Mouse (Mus musculus): ENCODE measurements around the gene Sertad4.

Gene Sertad4

GRCm38 (mm10) chr1:192855474-192856230, at the start of gene Sertad4:
Sertad4 (minus strand) TSS chr1:192855756.
- H3K27me3 ChIP-seq (ENCODE audit: control insufficient read depth, insufficient read depth, low read length, poor library complexity, severe bottlenecking) = no peaks in the 10 kb centered on the region

GRCm38 (mm10) chr1:192901516-192901915, 46.0 kb upstream of the Sertad4 start:
- Histone ChIP-seq H3K36me3 (ENCODE audit: control insufficient read depth, insufficient read depth, low read length, poor library complexity, severe bottlenecking) (no peaks in the 10 kb centered on the region), H3K27me3 (ENCODE audit: control insufficient read depth, insufficient read depth, low read length, poor library complexity, severe bottlenecking) (no peaks in the 10 kb centered on the region)
- DNase-seq (ENCODE audit: low read depth, low spot score) = no peak

More at GRCm38 (mm10) chr1:192855474-192856230, at the start of gene Sertad4:
- DNase-seq (ENCODE audit: low read depth, low spot score) = no peak
- no peaks in the 10 kb centered on the region for H3K36me3 ChIP-seq (ENCODE audit: control insufficient read depth, insufficient read depth, low read length, poor library complexity, severe bottlenecking)

GRCm38 (mm10) chr1:192900913-192901312, 45.4 kb upstream of the Sertad4 start:
- no peaks in the 10 kb centered on the region for H3K27me3 ChIP-seq (ENCODE audit: control insufficient read depth, insufficient read depth, low read length, poor library complexity, severe bottlenecking)
- no peaks in the 10 kb centered on the region for H3K36me3 ChIP-seq (ENCODE audit: control insufficient read depth, insufficient read depth, low read length, poor library complexity, severe bottlenecking)
- DNase-seq (ENCODE audit: low read depth, low spot score) = no peak

DNA sequence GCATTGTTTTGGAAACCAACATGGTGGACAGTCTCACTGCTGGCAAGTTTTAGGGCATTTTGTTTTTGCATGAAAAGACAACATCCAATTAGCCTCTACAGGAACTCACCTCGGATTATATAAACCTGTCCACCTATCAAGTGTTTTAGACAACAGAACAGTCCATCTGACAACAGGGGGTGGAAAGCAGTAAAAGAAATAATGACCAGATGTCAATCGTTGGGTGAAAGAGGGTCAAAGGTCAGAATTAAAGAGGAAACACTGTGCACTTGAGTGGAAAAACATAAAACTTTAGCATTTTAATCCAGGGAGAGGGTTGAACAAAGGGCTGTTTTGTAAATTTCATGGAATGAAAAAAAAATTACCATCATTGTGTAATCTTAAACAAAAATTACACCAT, 43.2 kb upstream of the Sertad4 start:
- Histone ChIP-seq H3K36me3 (ENCODE audit: control insufficient read depth, insufficient read depth, low read length, poor library complexity, severe bottlenecking) (no peaks in the 10 kb centered on the region), H3K27me3 (ENCODE audit: control insufficient read depth, insufficient read depth, low read length, poor library complexity, severe bottlenecking) (no peaks in the 10 kb centered on the region)
- DNase-seq (ENCODE audit: low read depth, low spot score) = no peak

DNA sequence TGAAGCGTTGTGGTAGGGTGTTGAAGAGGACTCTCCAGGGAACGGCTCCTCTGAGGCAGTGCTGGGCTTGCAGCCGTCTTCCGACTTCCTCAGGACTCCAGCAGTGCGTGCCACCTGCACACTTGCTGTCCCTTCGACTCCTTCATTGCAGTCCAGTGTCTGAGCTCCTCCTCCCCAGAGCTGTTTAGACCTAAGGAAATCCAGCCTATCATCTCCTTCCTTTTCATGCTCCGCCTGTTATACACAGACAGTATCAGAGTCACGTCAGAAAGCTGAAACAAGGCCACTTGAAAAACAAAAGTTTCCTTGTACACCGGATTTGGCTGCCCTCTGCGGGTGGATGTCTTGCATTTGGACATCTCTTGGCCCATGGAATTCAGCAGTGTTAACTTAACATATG, 41.7 kb upstream of the Sertad4 start:
- H3K27me3 ChIP-seq (ENCODE audit: control insufficient read depth, insufficient read depth, low read length, poor library complexity, severe bottlenecking) = no peaks in the 10 kb centered on the region
- peak; percentile 17 for DNase-seq (ENCODE audit: low read depth, low spot score)
- H3K36me3 ChIP-seq (ENCODE audit: control insufficient read depth, insufficient read depth, low read length, poor library complexity, severe bottlenecking) = no peaks in the 10 kb centered on the region

DNA sequence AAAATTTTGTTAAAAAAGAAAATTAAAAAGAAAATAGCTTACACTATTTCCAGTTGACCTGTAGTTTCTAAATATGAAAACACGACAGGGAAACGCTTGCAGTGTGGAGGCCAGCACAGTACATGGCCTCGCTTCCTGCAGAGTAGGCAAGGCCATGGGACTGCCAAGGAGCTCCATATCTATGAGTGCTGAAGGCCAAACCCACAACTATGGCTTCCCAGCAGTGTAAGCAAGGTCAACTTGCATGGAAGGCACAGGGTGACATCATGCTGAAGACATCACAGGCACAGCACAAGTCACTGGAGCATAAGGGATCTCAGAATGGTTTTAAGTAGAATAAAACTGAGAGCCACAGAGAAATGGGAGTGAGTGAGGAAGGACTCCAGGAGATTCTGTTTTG, 40.5 kb upstream of the Sertad4 start:
- H3K27me3 ChIP-seq (ENCODE audit: control insufficient read depth, insufficient read depth, low read length, poor library complexity, severe bottlenecking) = no peaks in the 10 kb centered on the region
- H3K36me3 ChIP-seq (ENCODE audit: control insufficient read depth, insufficient read depth, low read length, poor library complexity, severe bottlenecking) = no peaks in the 10 kb centered on the region
- no peak for DNase-seq (ENCODE audit: low read depth, low spot score)

GRCm38 (mm10) chr1:192890716-192891115, 35.2 kb upstream of the Sertad4 start:
- no peaks in the 10 kb centered on the region for H3K27me3 ChIP-seq (ENCODE audit: control insufficient read depth, insufficient read depth, low read length, poor library complexity, severe bottlenecking)
- DNase-seq (ENCODE audit: low read depth, low spot score) = no peak
- H3K36me3 ChIP-seq (ENCODE audit: control insufficient read depth, insufficient read depth, low read length, poor library complexity, severe bottlenecking) = no peaks in the 10 kb centered on the region

- Histone ChIP-seq H3K27me3 (ENCODE audit: control insufficient read depth, insufficient read depth, low read length, poor library complexity, severe bottlenecking) (no peaks in the 10 kb centered on the region), H3K36me3 (ENCODE audit: control insufficient read depth, insufficient read depth, low read length, poor library complexity, severe bottlenecking) (no peaks in the 10 kb centered on the region)
- DNase-seq (ENCODE audit: low read depth, low spot score) = no peak
Observed at GRCm38 (mm10) chr1:192882617-192883295, 27.2 kb upstream of the Sertad4 start.

DNA sequence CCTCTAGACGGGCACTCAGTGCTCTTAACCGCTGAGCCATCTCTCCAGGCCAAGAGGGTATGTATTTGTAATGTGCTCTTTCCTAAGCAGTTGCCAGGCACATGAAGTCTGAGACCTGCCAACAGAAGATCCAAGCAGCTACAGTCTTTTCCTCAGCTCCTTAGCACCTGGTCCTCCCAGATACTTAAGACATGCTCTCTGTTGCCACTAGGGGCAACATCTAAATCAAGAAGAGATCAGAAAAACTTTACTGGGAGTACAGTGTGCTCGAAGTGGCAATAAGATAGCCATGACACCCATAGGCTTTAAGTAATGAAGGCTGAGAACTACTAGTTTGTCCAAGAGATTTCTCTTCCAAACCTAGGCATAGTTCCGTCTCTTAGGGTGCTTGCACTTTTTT, 24.6 kb upstream of the Sertad4 start:
- Histone ChIP-seq H3K27me3 (ENCODE audit: control insufficient read depth, insufficient read depth, low read length, poor library complexity, severe bottlenecking) (no peaks in the 10 kb centered on the region), H3K36me3 (ENCODE audit: control insufficient read depth, insufficient read depth, low read length, poor library complexity, severe bottlenecking) (no peaks in the 10 kb centered on the region)
- DNase-seq (ENCODE audit: low read depth, low spot score) = no peak

DNA sequence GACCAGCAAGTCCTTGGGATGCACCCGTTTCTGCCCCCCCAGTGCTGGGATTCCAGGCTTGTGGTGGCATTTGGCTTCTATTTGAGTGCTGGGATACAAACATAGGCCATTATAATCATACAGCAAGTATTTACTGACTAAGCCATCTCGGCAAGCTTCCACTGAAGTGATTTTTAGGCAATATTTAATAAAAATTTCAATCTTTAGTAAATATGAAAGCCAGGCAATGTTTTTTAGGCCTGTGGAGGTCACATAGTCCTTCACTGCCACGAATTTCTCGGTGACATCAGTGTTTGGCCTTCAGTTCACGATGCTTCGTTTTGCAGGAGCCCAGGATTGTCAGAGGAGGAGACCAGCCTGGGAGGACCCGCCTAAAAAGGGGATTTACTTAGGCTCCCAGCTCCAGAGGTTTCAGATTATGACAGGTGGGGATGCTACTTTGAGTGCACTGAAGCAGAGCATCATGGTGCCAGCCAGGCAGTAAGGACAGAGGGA, 23.6 kb upstream of the Sertad4 start:
- Histone ChIP-seq H3K36me3 (ENCODE audit: control insufficient read depth, insufficient read depth, low read length, poor library complexity, severe bottlenecking) (no peaks in the 10 kb centered on the region), H3K27me3 (ENCODE audit: control insufficient read depth, insufficient read depth, low read length, poor library complexity, severe bottlenecking) (no peaks in the 10 kb centered on the region)
- no peak for DNase-seq (ENCODE audit: low read depth, low spot score)

- no peak for DNase-seq (ENCODE audit: low read depth, low spot score)
- Histone ChIP-seq H3K36me3 (ENCODE audit: control insufficient read depth, insufficient read depth, low read length, poor library complexity, severe bottlenecking) (no peaks in the 10 kb centered on the region), H3K27me3 (ENCODE audit: control insufficient read depth, insufficient read depth, low read length, poor library complexity, severe bottlenecking) (no peaks in the 10 kb centered on the region)
Observed at GRCm38 (mm10) chr1:192872841-192873240, 17.3 kb upstream of the Sertad4 start.

DNA sequence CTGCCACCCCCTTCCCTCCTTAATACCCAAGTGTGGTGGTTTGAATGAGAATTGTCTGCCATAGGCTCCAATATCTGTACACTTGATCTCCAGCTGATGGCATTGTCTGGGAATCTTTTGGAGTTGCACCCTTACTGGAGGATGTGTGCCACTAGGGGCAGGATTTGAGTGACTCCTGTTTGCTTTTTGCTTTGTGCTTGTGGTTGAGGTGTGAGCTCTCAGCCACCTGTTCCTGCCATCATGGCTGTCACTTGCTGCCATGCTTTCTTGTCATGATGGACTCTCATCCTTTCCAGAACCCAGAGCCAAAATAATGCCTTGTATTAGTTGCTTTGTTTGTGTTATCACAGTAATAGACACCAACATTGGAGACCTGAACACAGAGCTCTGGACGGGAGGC, 14.2 kb upstream of the Sertad4 start:
- Histone ChIP-seq H3K27me3 (ENCODE audit: control insufficient read depth, insufficient read depth, low read length, poor library complexity, severe bottlenecking) (no peaks in the 10 kb centered on the region), H3K36me3 (ENCODE audit: control insufficient read depth, insufficient read depth, low read length, poor library complexity, severe bottlenecking) (no peaks in the 10 kb centered on the region)

GRCm38 (mm10) chr1:192864440-192864839, 8.9 kb upstream of the Sertad4 start:
- Histone ChIP-seq H3K27me3 (ENCODE audit: control insufficient read depth, insufficient read depth, low read length, poor library complexity, severe bottlenecking) (no peaks in the 10 kb centered on the region), H3K36me3 (ENCODE audit: control insufficient read depth, insufficient read depth, low read length, poor library complexity, severe bottlenecking) (no peaks in the 10 kb centered on the region)
- DNase-seq (ENCODE audit: low read depth, low spot score) = no peak

More for the DNA sequence above, 14.2 kb upstream of the Sertad4 start:
- DNase-seq (ENCODE audit: low read depth, low spot score) = no peak

- no peak for DNase-seq (ENCODE audit: low read depth, low spot score)
- Histone ChIP-seq H3K36me3 (ENCODE audit: control insufficient read depth, insufficient read depth, low read length, poor library complexity, severe bottlenecking) (no peaks in the 10 kb centered on the region), H3K27me3 (ENCODE audit: control insufficient read depth, insufficient read depth, low read length, poor library complexity, severe bottlenecking) (no peaks in the 10 kb centered on the region)
Observed at GRCm38 (mm10) chr1:192861305-192861960, 5.9 kb upstream of the Sertad4 start.

- DNase-seq (ENCODE audit: low read depth, low spot score) = no peak
- Histone ChIP-seq H3K36me3 (ENCODE audit: control insufficient read depth, insufficient read depth, low read length, poor library complexity, severe bottlenecking) (no peaks in the 10 kb centered on the region), H3K27me3 (ENCODE audit: control insufficient read depth, insufficient read depth, low read length, poor library complexity, severe bottlenecking) (no peaks in the 10 kb centered on the region)
Observed at GRCm38 (mm10) chr1:192860273-192860672, 4.7 kb upstream of the Sertad4 start.
